Mouse (Mus musculus) liver, embryonic 14.5 days (tissue): Measurements from ENCODE around the gene Epb41l4b. TPM values are rescaled to one million over a fixed set of nuclear protein-coding genes. Genes with fewer than 3 reads are reported as not detected.

ENCODE experiments used
- ATAC-seq: fragments of 200-750 bp; cut with Nextera tagmentation; 2 replicates; pipeline ENCODE4 v1.8.0; 2017; ENCODE audit warnings: moderate number of reproducible peaks, mild to moderate bottlenecking, moderate library complexity; ENCODE audit not compliant: insufficient read depth
- DNase-seq, 3 experiments: peaks; one replicate each; pipeline ENCODE4 v3.0.0-alpha.2; 2012 to 2013; ENCODE audit warnings: low read depth in 3 of 3, low spot score in 3 of 3
- H3K27ac ChIP-seq: fragments of 300-500 bp; sonication (generic); 2 replicates; pipeline ENCODE4 v1.5.1; 2014; ENCODE audit warnings: moderate library complexity, mild to moderate bottlenecking, control low read depth, inconsistent platforms
- H3K27me3 ChIP-seq: fragments of 300-500 bp; sonication (generic); 2 replicates; pipeline ENCODE4 v1.6.1; 2014; ENCODE audit warnings: mild to moderate bottlenecking, low read length, moderate library complexity; ENCODE audit not compliant: control insufficient read depth, insufficient read depth
- H3K36me3 ChIP-seq: fragments of 300-500 bp; sonication (generic); replicated peaks from 2 replicates; pipeline ENCODE4 v1.6.1; 2014; ENCODE audit warnings: low read depth; ENCODE audit not compliant: control insufficient read depth, insufficient read depth
- H3K4me1 ChIP-seq, 2 experiments: fragments of 200-500 bp in 1 of 2; fragments of 300-500 bp in 1 of 2; sonication (generic) in 1 of 2; replicated peaks; 2 replicates each; pipeline ENCODE4 v1.6.1; 2012 to 2014; ENCODE audit warnings: antibody characterized with exemption in 1 of 2, inconsistent platforms in 1 of 2, low read length in 1 of 2; ENCODE audit not compliant: control insufficient read depth in 2 of 2, insufficient read depth in 2 of 2
- H3K4me2 ChIP-seq: fragments of 300-500 bp; sonication (generic); 2 replicates; pipeline ENCODE4 v1.6.1; 2014; ENCODE audit warnings: low read depth, mild to moderate bottlenecking, control low read depth, moderate library complexity
- H3K4me3 ChIP-seq, 2 experiments: fragments of 200-500 bp in 1 of 2; fragments of 300-500 bp in 1 of 2; sonication (generic) in 1 of 2; 2 replicates each; pipeline ENCODE4 v1.5.1; 2012 to 2014; ENCODE audit warnings: low read depth in 2 of 2, low read length in 2 of 2, mild to moderate bottlenecking in 2 of 2, control low read depth in 1 of 2, inconsistent platforms in 1 of 2, moderate library complexity in 1 of 2; ENCODE audit not compliant: insufficient read depth in 1 of 2
- H3K9ac ChIP-seq: fragments of 300-500 bp; sonication (generic); replicated peaks from 2 replicates; pipeline ENCODE4 v1.6.1; 2014; ENCODE audit warnings: mild to moderate bottlenecking, control low read depth, moderate library complexity
- H3K9me3 ChIP-seq: fragments of 300-500 bp; sonication (generic); 2 replicates; pipeline ENCODE4 v1.6.1; 2016; ENCODE audit warnings: low read length, mixed read lengths; ENCODE audit not compliant: control insufficient read depth
- CTCF ChIP-seq: IDR thresholded peaks from 2 replicates; pipeline ENCODE4 v1.5.1; 2016; ENCODE audit warnings: antibody characterized with exemption, low read depth, control low read depth
- EP300 ChIP-seq: IDR thresholded peaks from 2 replicates; pipeline ENCODE4 v1.6.1; 2016; ENCODE audit warnings: antibody characterized with exemption, low read depth
- WGBS: fragments of 180-500 bp; shearing (Covaris S2); extraction: QIAGEN DNeasy Blood & Tissue Kit; methylation state at CpG from one replicate; pipeline ENCODE4 v1.1.7; 2014; ENCODE audit not compliant: insufficient replicate concordance; 5-methylcytosine and 5-hydroxymethylcytosine counted together
- polyA plus RNA-seq, 2 experiments: library from polyadenylated mRNA; depleted of rRNA in 1 of 2; stranded (reverse) in 1 of 2; unstranded in 1 of 2; fragments of >200 nt; fragmentation: Nextera tagmentation in 1 of 2; extraction: Ambion mirVana in 1 of 2; gene quantifications; 2 replicates each; pipeline versions ENCODE4 v1.2.1 to v1.2.3; 2012 to 2014

Gene Epb41l4b
- polyA plus RNA-seq, 2 experiments: 2.1 to 2.2 TPM

DNA sequence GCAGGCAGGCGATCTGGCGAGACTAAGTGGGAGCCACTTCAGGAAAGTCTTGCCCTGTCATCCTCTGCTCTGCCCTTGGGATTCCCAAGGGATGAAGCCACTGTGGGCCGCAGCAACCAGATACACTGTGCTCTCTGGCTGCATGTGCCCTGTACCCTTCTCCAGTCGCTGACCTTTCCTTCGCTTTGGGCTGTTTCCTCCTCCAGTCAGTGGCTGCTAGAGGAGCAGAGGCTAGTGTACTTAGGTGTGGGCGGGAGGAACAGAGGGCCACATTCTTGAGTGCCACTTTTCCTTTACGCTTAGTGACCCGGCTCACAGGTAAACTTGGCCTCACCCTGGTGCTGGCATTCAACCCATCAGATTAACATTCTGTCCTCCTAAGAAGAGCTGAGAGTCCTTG lies 10.6 kb upstream of the Epb41l4b start:
- Histone ChIP-seq H3K4me2 (peak overlapping the region; percentile 87), H3K27ac (peak overlapping the region; percentile 96), H3K4me1 (peaks cover 33 to 35% of the 10 kb centered on the region in 2 experiments), H3K9ac (peak overlapping the region; percentile 84), H3K4me3 (peak overlapping the region; percentile 38 to 49), H3K36me3 (no peaks in the 10 kb centered on the region), H3K27me3 (no peaks in the 10 kb centered on the region), H3K9me3 (no peaks in the 10 kb centered on the region)
- 45% methylated on average over 8 of the region's 8 CpGs for WGBS
- DNase-seq (no peak), ATAC-seq (peak; percentile 66)
- TF ChIP-seq CTCF (no peak), EP300 (no peak)

DNA sequence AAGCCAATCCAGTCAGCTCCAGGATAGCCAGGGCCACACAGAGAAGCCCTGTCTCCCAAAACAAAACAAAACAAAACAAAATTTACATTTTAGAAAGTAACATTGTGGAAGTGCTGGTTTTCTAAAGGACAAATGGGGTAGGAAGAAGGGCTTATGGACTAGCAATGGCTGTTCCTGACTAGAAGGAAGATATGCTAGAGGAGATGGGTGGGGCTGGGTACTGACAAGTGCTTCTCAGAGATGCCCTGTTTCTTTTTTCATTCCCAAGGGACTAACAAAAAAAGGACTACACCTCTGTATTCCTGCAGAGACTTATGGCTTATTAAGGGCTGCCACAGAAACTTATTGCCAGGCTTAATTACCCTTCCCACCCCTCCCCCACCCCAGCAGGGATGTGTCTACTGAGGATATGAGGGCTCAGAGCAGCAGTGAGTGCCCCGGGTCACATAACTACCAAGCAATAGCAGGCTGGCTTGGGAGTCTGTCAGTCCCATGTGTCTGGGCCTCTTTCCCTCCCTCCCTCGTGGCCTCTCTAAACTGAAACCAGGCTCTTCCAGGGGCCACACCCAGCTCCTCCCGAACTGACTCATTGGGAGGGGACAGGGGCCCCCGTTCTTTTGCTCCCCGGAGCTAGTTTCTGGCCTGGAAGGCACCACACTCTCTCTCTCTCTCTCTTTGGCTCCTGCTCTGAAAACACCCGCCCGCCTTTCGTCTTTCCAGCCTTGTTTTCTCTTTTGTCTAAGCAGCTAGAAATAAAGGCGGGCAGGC lies 10.0 kb upstream of the Epb41l4b start:
- Histone ChIP-seq H3K36me3 (no peaks in the 10 kb centered on the region), H3K4me2 (peak overlapping the region; percentile 87), H3K27me3 (no peaks in the 10 kb centered on the region), H3K4me3 (peak overlapping the region; percentile 38 to 49), H3K27ac (peak overlapping the region; percentile 96), H3K4me1 (peaks cover 33 to 35% of the 10 kb centered on the region in 2 experiments), H3K9me3 (no peaks in the 10 kb centered on the region), H3K9ac (peak overlapping the region; percentile 84)
- 11% methylated on average over 9 of the region's 9 CpGs for WGBS
- TF ChIP-seq CTCF (no peak), EP300 (no peak)
- DNase-seq (peak; percentile 70 to 76 (median 70)), ATAC-seq (peak; percentile 97)

- TF ChIP-seq EP300: no peak
- no peak for TF ChIP-seq CTCF
- Histone ChIP-seq H3K36me3 (no peaks in the 10 kb centered on the region), H3K4me1 (peaks cover 13 to 14% of the 10 kb centered on the region in 2 experiments), H3K4me2 (no peak overlapping the region), H3K27ac (no peak overlapping the region), H3K4me3 (no peak overlapping the region), H3K9ac (no peak overlapping the region), H3K27me3 (peaks cover 17% of the 10 kb centered on the region), H3K9me3 (no peaks in the 10 kb centered on the region)
- ATAC-seq: no peak
- 44% methylated on average over 3 of the region's 3 CpGs for WGBS
- DNase-seq: no peak
Observed at GRCm38 (mm10) chr4:57148182-57148581, 4.9 kb upstream of the Epb41l4b start.

GRCm38 (mm10) chr4:57142374-57143025 lies 737 bp downstream of the Epb41l4b start:
- Histone ChIP-seq H3K27ac (no peak overlapping the region), H3K36me3 (no peaks in the 10 kb centered on the region), H3K4me2 (peak overlapping the region; percentile 72), H3K27me3 (peaks cover 59% of the 10 kb centered on the region), H3K4me1 (no peaks in the 10 kb centered on the region), H3K4me3 (peak overlapping the region; percentile 58 to 62), H3K9ac (no peak overlapping the region), H3K9me3 (no peaks in the 10 kb centered on the region)
- DNase-seq (no peak), ATAC-seq (no peak)
- 2% methylated on average over 43 of the region's 43 CpGs for WGBS
- no peak for TF ChIP-seq CTCF
- no peak for TF ChIP-seq EP300

DNA sequence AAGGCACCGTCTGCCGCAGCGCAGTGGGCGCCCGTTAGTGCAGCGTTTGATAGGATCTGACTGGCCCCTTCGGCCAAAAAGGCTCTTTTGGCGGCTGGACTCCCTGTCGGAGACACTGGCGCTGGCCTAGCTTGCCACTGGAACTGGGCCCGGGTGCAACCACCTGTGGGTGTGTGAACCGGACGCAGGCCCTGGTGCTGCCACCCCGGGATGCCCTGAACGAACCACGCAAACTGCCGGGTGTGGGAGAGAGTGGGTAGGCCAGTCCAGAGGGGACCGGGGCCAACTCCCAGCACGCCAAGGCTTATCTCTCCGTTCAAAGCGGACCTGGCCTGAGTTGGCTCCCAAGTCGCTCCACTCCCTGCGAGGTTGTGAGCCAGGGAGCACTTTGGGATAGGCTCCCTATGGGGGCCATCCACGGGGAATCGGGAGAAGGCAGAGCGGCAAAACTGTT lies 1.3 kb downstream of the Epb41l4b start:
- ATAC-seq: no peak
- H3K27ac ChIP-seq: no peak overlapping the region

More for the DNA sequence above, 1.3 kb downstream of the Epb41l4b start:
- 7% methylated on average over 26 of the region's 26 CpGs for WGBS
- Histone ChIP-seq H3K4me3 (peak overlapping the region; percentile 58 to 62; a peak in 3 of 4 replicates), H3K27me3 (peaks cover 59% of the 10 kb centered on the region), H3K36me3 (no peaks in the 10 kb centered on the region), H3K4me2 (peak overlapping the region; percentile 72), H3K9ac (no peak overlapping the region), H3K9me3 (no peaks in the 10 kb centered on the region), H3K4me1 (no peaks in the 10 kb centered on the region; a peak in 1 of 4 replicates)
- no peak for DNase-seq
- TF ChIP-seq CTCF: no peak
- TF ChIP-seq EP300: no peak
